Mouse (Mus musculus) ES-Bruce4 (cell line): Measurements from ENCODE around the gene Lime1. TPM values are rescaled to one million over a fixed set of nuclear protein-coding genes. Genes with fewer than 3 reads are reported as not detected.

ENCODE experiments used
- H3K27ac ChIP-seq: 2 replicates; pipeline ENCODE4 v1.5.1; 2012; ENCODE audit warnings: low read length, inconsistent platforms; ENCODE audit not compliant: insufficient read depth
- H3K27me3 ChIP-seq: 2 replicates; pipeline ENCODE4 v1.6.1; 2012; ENCODE audit warnings: mild to moderate bottlenecking, low read length, inconsistent platforms; ENCODE audit not compliant: control insufficient read depth, poor library complexity, insufficient read depth, severe bottlenecking
- H3K36me3 ChIP-seq: 2 replicates; pipeline ENCODE4 v1.6.1; 2012; ENCODE audit warnings: inconsistent platforms, mild to moderate bottlenecking, low read length, moderate library complexity; ENCODE audit not compliant: control insufficient read depth, poor library complexity, insufficient read depth, severe bottlenecking
- H3K4me1 ChIP-seq: one replicate; pipeline ENCODE4 v1.8.1; 2011; ENCODE audit warnings: low read length; ENCODE audit not compliant: control insufficient read depth, insufficient read depth
- H3K4me3 ChIP-seq: 2 replicates; pipeline ENCODE4 v1.5.1; 2011; ENCODE audit warnings: low read depth, mild to moderate bottlenecking, low read length
- H3K9ac ChIP-seq: 2 replicates; pipeline ENCODE4 v1.6.1; 2012; ENCODE audit warnings: low read depth, mild to moderate bottlenecking, inconsistent platforms; ENCODE audit not compliant: poor library complexity, severe bottlenecking
- H3K9me3 ChIP-seq: replicated peaks from 2 replicates; pipeline ENCODE4 v1.6.1; 2012; ENCODE audit warnings: mild to moderate bottlenecking, low read length, inconsistent platforms; ENCODE audit not compliant: control insufficient read depth, poor library complexity, insufficient read depth, severe bottlenecking
- CTCF ChIP-seq: IDR thresholded peaks from one replicate; pipeline ENCODE4 v1.8.1; 2011; ENCODE audit warnings: low read depth, low read length
- EP300 ChIP-seq: IDR thresholded peaks from 2 replicates; pipeline ENCODE4 v1.6.1; 2011; ENCODE audit warnings: low read depth, low read length; ENCODE audit not compliant: insufficient read depth
- POLR2A ChIP-seq: IDR thresholded peaks from one replicate; pipeline ENCODE4 v1.8.1; 2011; ENCODE audit warnings: low read length; ENCODE audit not compliant: insufficient read depth
- polyA plus RNA-seq: library from polyadenylated mRNA; stranded (reverse); fragments of >200 nt; gene quantifications from 2 replicates; pipeline ENCODE4 v1.2.4, GENCODE M21; 2011; ENCODE audit warnings: low read depth; ENCODE audit not compliant: missing spikeins, insufficient read depth, insufficient read length

Lime1 gene
- polyA plus RNA-seq, 1 experiment: 3.9 TPM

GRCm38 (mm10) chr2:181423834-181424233 lies 44.0 kb downstream of the Lime1 start:
- Histone ChIP-seq H3K27me3 (no peaks in the 10 kb centered on the region), H3K4me3 (no peak overlapping the region), H3K27ac (no peak overlapping the region), H3K36me3 (no peaks in the 10 kb centered on the region; the same call in 1 of the 2 replicates), H3K9ac (no peak overlapping the region), H3K4me1 (no peaks in the 10 kb centered on the region), H3K9me3 (no peaks in the 10 kb centered on the region)
- TF ChIP-seq EP300 (no peak), CTCF (no peak), POLR2A (no peak)

Other genes starting within 250 kb of the Lime1 start
- gene Kcnq2, start 244.8 kb upstream of the Lime1 start, polyA plus RNA-seq: 0.76 and 1.0 TPM in 2 replicates
- gene Eef1a2, start 223.1 kb upstream of the Lime1 start, polyA plus RNA-seq: 0.43 TPM in 1 of 2 replicates, not detected in the other
- gene Ppdpf, start 192.8 kb upstream of the Lime1 start, polyA plus RNA-seq: 56.0 and 67.7 TPM in 2 replicates
- not detected in 2 replicates for gene Ptk6, start 177.3 kb upstream of the Lime1 start, polyA plus RNA-seq
- not detected in 2 replicates for gene Srms, start 166.9 kb upstream of the Lime1 start, polyA plus RNA-seq
- gene Fndc11, start 160.1 kb upstream of the Lime1 start, polyA plus RNA-seq: not detected in 2 replicates
- gene Helz2, start 138.1 kb upstream of the Lime1 start, polyA plus RNA-seq: 1.4 and 1.5 TPM in 2 replicates
- 16.4 and 16.7 TPM in 2 replicates for gene Gmeb2, start 92.0 kb upstream of the Lime1 start, polyA plus RNA-seq
- 1.2 and 1.8 TPM in 2 replicates for gene Stmn3, start 65.6 kb upstream of the Lime1 start, polyA plus RNA-seq
- 49.0 and 54.2 TPM in 2 replicates for gene Rtel1, start 60.3 kb upstream of the Lime1 start, polyA plus RNA-seq
- 11.5 and 13.5 TPM in 2 replicates for gene Zgpat, start 15.2 kb upstream of the Lime1 start, polyA plus RNA-seq
- 29.1 and 35.4 TPM in 2 replicates for gene Arfrp1, start 14.7 kb upstream of the Lime1 start, polyA plus RNA-seq
- 4.3 and 5.4 TPM in 2 replicates for gene Zbtb46, start 79.3 kb downstream of the Lime1 start, polyA plus RNA-seq
- not detected in 2 replicates for gene Abhd16b, start 113.1 kb downstream of the Lime1 start, polyA plus RNA-seq
- 144 and 145 TPM in 2 replicates for gene Tpd52l2, start 117.1 kb downstream of the Lime1 start, polyA plus RNA-seq
- 58.7 and 59.0 TPM in 2 replicates for gene Dnajc5, start 140.4 kb downstream of the Lime1 start, polyA plus RNA-seq
- 37.1 and 37.5 TPM in 2 replicates for gene Uckl1, start 204.8 kb downstream of the Lime1 start, polyA plus RNA-seq
- 80.1 and 80.4 TPM in 2 replicates for gene Prpf6, start 211.8 kb downstream of the Lime1 start, polyA plus RNA-seq
- 14.6 and 14.7 TPM in 2 replicates for gene Zfp512b, start 212.7 kb downstream of the Lime1 start, polyA plus RNA-seq
- gene Samd10, start 219.1 kb downstream of the Lime1 start, polyA plus RNA-seq: 12.5 and 14.7 TPM in 2 replicates